Mouse (Mus musculus) heart, adult 2 months (tissue): ENCODE data around the gene Slc6a20a. TPM values are rescaled to one million over a fixed set of nuclear protein-coding genes. Genes with fewer than 3 reads are reported as not detected.

Experiments
- DNase-seq, 2 experiments: peaks; one replicate each; pipeline ENCODE4 v3.0.0; 2021
- H3K27ac ChIP-seq: fragments of 200-600 bp; 2 replicates; pipeline ENCODE4 v1.8.1; 2022
- H3K27me3 ChIP-seq: fragments of 200-500 bp; 2 replicates; pipeline ENCODE4 v1.6.1; 2012; ENCODE audit warnings: mild to moderate bottlenecking, low read length, inconsistent platforms, mixed read lengths; ENCODE audit not compliant: control insufficient read depth, insufficient read depth
- H3K36me3 ChIP-seq: fragments of 200-500 bp; 2 replicates; pipeline ENCODE4 v1.6.1; 2012; ENCODE audit warnings: low read length, inconsistent platforms; ENCODE audit not compliant: control insufficient read depth, insufficient read depth
- H3K4me1 ChIP-seq: fragments of 200-500 bp; 2 replicates; pipeline ENCODE4 v1.6.1; 2011; ENCODE audit warnings: low read length; ENCODE audit not compliant: control insufficient read depth, insufficient read depth
- H3K4me3 ChIP-seq: fragments of 200-600 bp; 2 replicates; pipeline ENCODE4 v1.8.1; 2022
- H3K79me2 ChIP-seq: fragments of 200-500 bp; replicated peaks from 2 replicates; pipeline ENCODE4 v1.6.1; 2012; ENCODE audit warnings: mild to moderate bottlenecking, inconsistent platforms, low read length, moderate library complexity, mixed read lengths; ENCODE audit not compliant: control insufficient read depth, insufficient read depth
- H3K9ac ChIP-seq: fragments of 200-500 bp; 2 replicates; pipeline ENCODE4 v1.6.1; 2012; ENCODE audit warnings: low read depth, mild to moderate bottlenecking, control low read depth, inconsistent platforms, low read length, mixed read lengths
- CTCF ChIP-seq: fragments of 200-600 bp; IDR thresholded peaks from 2 replicates; pipeline ENCODE4 v1.8.1; 2022; ENCODE audit warnings: antibody characterized with exemption, mild to moderate bottlenecking, moderate library complexity
- EP300 ChIP-seq: fragments of 200-500 bp; IDR thresholded peaks from 2 replicates; pipeline ENCODE4 v1.6.1; 2011; ENCODE audit warnings: low read depth, low read length, control low read depth; ENCODE audit not compliant: insufficient read depth
- POLR2A ChIP-seq: fragments of 200-500 bp; IDR thresholded peaks from 2 replicates; pipeline ENCODE4 v1.6.1; 2011; ENCODE audit warnings: mild to moderate bottlenecking, low read depth, low read length, control low read depth; ENCODE audit not compliant: insufficient read depth
- WGBS: fragments of 180-500 bp; shearing (Covaris S2); methylation state at CpG from one replicate; pipeline ENCODE4 v1.1.7; 2018; 5-methylcytosine and 5-hydroxymethylcytosine counted together
- intact Hi-C: fragments of 180-260 bp; cut with DNase I; formaldehyde crosslinking; loops from one replicate; pipeline ENCODE4 v1.15.1; 2025
- long read RNA-seq: library from polyadenylated mRNA; stranded (forward); transcript quantifications from one replicate; pipeline ENCODE4 v2.0.0, GENCODE M21; 2021
- polyA plus RNA-seq: library from polyadenylated mRNA; depleted of rRNA; stranded (reverse); fragments of >200 nt; gene quantifications from 2 replicates; pipeline ENCODE4 v1.2.3, GENCODE M21; 2012; rRNA removed
- total RNA-seq, 2 experiments: library from RNA; stranded (reverse); gene quantifications; 2 replicates each; pipeline ENCODE4 v1.2.3; 2021

Gene Slc6a20a
- total RNA-seq, result not detected
- polyA plus RNA-seq, result 0.31 TPM in 1 of 2 replicates, not detected in the other
- long read RNA-seq, result 0 reads

GRCm38 (mm10) chr9:123678327-123679105 lies at the start of gene Slc6a20a, which contains the start of gene Ccr9:
Slc6a20a (minus strand) TSS chr9:123678885.
Ccr9 (plus strand) TSS chr9:123678439.
- no peaks in the 10 kb centered on the region for H3K4me1 ChIP-seq
- H3K27me3 ChIP-seq, result peaks cover 12% of the 10 kb centered on the region
- no peak within 1 kb of the TSS for H3K27ac ChIP-seq
- no peaks in the 10 kb centered on the region for H3K79me2 ChIP-seq
- no peak within 1 kb of the TSS; the same call in 1 of the 2 replicates for H3K4me3 ChIP-seq
- intact Hi-C loops, result no loop called here
- no peak within 1 kb of the TSS for H3K9ac ChIP-seq
- WGBS, result 2% methylated on average over 72 of the region's 73 CpGs
- no peaks in the 10 kb centered on the region for H3K36me3 ChIP-seq
- TF ChIP-seq EP300, result no peak
- TF ChIP-seq CTCF, result no peak
- no peak for TF ChIP-seq POLR2A
- DNase-seq, result peak in 1 of 2 experiments; percentile 20

GRCm38 (mm10) chr9:123722737-123723493 lies 44.2 kb upstream of the Slc6a20a start:
- H3K9ac ChIP-seq, result no peak overlapping the region
- no peak for DNase-seq
- TF ChIP-seq CTCF, result no peak
- no peak for TF ChIP-seq EP300
- TF ChIP-seq POLR2A, result no peak
- intact Hi-C loops, result loop anchor here (5.0 kb wide), 1 partner anchor 554 kb away; no protein-coding TSS in a partner anchor
- 0 out of 2 replicates have a peak, but pooled peaks cover 1% of the 10 kb centered on the region for H3K27me3 ChIP-seq
- no peaks in the 10 kb centered on the region for H3K79me2 ChIP-seq
- no peaks in the 10 kb centered on the region for H3K4me1 ChIP-seq
- H3K27ac ChIP-seq, result no peak overlapping the region
- no peak overlapping the region for H3K4me3 ChIP-seq
- WGBS, result 61% methylated on average over 2 of the region's 2 CpGs
- H3K36me3 ChIP-seq, result no peaks in the 10 kb centered on the region

GRCm38 (mm10) chr9:123717186-123718008 lies 38.7 kb upstream of the Slc6a20a start, which contains the start of gene Lztfl1:
Lztfl1 (minus strand) TSS chr9:123717697.
- peak; percentile 39; the same call in 1 of the 2 replicates for TF ChIP-seq POLR2A
- TF ChIP-seq CTCF, result no peak
- peak; percentile 78 for TF ChIP-seq EP300
- H3K36me3 ChIP-seq, result peaks cover 2% of the 10 kb centered on the region; the same call in 1 of the 2 replicates
- 0 out of 2 replicates have a peak, but pooled peaks cover 1% of the 10 kb centered on the region for H3K27me3 ChIP-seq
- DNase-seq, result peak; percentile 92 to 96
- peaks cover 4% of the 10 kb centered on the region; the same call in 1 of the 2 replicates for H3K79me2 ChIP-seq
- under 1% methylated on average over 55 of the region's 55 CpGs for WGBS
- intact Hi-C loops, result loop anchor here (2.0 kb wide), 1 partner anchor 133 kb away; the partner anchor contains the start of gene Fyco1
- peak within 1 kb of the TSS; percentile 76 for H3K27ac ChIP-seq
- H3K4me3 ChIP-seq, result peak within 1 kb of the TSS; percentile 76
- peak within 1 kb of the TSS; percentile 93 for H3K9ac ChIP-seq
- H3K4me1 ChIP-seq, result peaks cover 4% of the 10 kb centered on the region

GRCm38 (mm10) chr9:123716301-123716700 lies 37.6 kb upstream of the Slc6a20a start:
- Histone ChIP-seq H3K79me2 (peaks cover 4% of the 10 kb centered on the region; the same call in 1 of the 2 replicates), H3K36me3 (peaks cover 2% of the 10 kb centered on the region; the same call in 1 of the 2 replicates), H3K27me3 (no peaks in the 10 kb centered on the region), H3K27ac (no peak overlapping the region), H3K4me3 (peak overlapping the region; percentile 76; the same call in 1 of the 2 replicates), H3K4me1 (peaks cover 4% of the 10 kb centered on the region), H3K9ac (0 out of 2 replicates have a peak overlapping the region, but pooled peaks have one; percentile 25)
- intact Hi-C loops, result loop anchor here (2.0 kb wide), 1 partner anchor 134 kb away; the partner anchor contains the start of gene Fyco1
- TF ChIP-seq POLR2A, result no peak
- 49% methylated on average over 3 of the region's 3 CpGs for WGBS
- DNase-seq, result no peak

GRCm38 (mm10) chr9:123713111-123713510 lies 34.4 kb upstream of the Slc6a20a start:
- TF ChIP-seq CTCF (peak; percentile 40), POLR2A (no peak), EP300 (no peak)
- intact Hi-C loops, result loop anchor here (2.0 kb wide), 1 partner anchor 84 kb away; no protein-coding TSS in a partner anchor
- WGBS, result 68% methylated on average over 2 of the region's 2 CpGs

More at GRCm38 (mm10) chr9:123713111-123713510, 34.4 kb upstream of the Slc6a20a start:
- no peak overlapping the region for H3K27ac ChIP-seq
- peaks cover 4% of the 10 kb centered on the region; the same call in 1 of the 2 replicates for H3K79me2 ChIP-seq
- H3K4me1 ChIP-seq, result peaks cover 4% of the 10 kb centered on the region
- H3K36me3 ChIP-seq, result peaks cover 2% of the 10 kb centered on the region
- H3K9ac ChIP-seq, result no peak overlapping the region
- H3K27me3 ChIP-seq, result no peaks in the 10 kb centered on the region
- H3K4me3 ChIP-seq, result no peak overlapping the region
- no peak for DNase-seq
